Mouse (Mus musculus): ENCODE data around the gene Ttyh3. TPM values are rescaled to one million over a fixed set of nuclear protein-coding genes. Genes with fewer than 3 reads are reported as not detected.

Gene Ttyh3
- total RNA-seq, 2 experiments from 2014 or later: 83.0 to 90.4 TPM

DNA sequence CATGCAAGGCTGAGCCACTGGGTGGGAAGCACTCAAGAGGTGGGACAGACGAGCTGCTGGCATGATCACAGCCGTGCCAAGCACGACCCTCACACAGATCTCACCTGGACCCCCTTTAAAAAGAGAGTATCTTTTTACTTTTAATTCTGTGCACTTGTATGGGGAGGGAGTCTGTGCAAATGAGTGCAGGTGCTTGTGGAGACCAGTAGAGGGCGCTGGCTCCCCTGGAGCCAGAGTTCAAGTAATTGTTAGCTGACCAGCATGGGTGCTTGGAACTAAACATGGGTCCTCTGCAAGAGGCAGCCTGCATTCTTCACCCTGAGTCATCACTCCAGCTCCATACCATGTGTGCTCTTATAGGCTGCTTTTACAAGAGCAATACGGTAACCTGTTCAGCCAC, 21.3 kb downstream of the Ttyh3 start:
- DNase-seq: no peak

- no peak for DNase-seq
Observed at GRCm38 (mm10) chr5:140624961-140625360, 23.9 kb downstream of the Ttyh3 start.

DNA sequence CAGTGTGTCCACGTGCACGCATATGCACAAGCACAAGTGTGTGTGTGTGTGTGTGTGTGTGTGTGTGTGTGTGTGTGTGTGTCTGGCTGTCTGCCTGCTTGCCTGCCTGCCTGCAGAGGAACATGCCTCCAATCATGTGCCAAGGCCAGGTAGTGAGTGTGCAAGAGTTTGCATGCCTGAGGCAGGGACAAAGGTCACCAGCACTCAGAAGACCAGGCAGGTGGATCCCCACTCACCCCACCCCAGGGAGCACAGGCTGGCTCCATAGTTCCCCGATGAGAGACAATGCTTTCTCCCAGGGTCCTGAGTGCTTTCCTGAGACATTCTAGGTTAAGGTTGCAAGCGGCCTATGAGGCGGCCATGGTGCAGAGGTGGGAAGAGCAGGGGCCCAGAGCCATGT, 24.6 kb downstream of the Ttyh3 start:
- no peak for DNase-seq

DNA sequence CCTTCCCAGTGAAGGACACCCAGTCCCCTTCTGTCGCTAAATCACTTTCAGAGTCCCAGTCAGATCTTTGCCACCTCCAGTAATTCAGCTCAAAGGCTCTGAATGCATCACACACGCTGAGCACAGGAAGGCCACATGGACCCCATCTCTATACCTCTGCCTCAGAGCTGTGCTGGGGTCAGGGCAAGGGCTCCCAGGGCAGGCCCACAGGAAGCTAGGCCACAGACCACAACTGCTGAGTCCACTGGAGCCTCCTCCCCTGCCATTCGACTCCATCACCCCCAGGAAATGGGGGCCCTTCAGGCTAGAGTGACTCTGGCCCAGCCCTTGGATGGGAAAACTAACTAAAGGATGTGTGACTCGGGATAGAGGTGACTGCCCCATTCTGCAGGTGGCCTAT, 25.0 kb downstream of the Ttyh3 start:
- DNase-seq: no peak

DNA sequence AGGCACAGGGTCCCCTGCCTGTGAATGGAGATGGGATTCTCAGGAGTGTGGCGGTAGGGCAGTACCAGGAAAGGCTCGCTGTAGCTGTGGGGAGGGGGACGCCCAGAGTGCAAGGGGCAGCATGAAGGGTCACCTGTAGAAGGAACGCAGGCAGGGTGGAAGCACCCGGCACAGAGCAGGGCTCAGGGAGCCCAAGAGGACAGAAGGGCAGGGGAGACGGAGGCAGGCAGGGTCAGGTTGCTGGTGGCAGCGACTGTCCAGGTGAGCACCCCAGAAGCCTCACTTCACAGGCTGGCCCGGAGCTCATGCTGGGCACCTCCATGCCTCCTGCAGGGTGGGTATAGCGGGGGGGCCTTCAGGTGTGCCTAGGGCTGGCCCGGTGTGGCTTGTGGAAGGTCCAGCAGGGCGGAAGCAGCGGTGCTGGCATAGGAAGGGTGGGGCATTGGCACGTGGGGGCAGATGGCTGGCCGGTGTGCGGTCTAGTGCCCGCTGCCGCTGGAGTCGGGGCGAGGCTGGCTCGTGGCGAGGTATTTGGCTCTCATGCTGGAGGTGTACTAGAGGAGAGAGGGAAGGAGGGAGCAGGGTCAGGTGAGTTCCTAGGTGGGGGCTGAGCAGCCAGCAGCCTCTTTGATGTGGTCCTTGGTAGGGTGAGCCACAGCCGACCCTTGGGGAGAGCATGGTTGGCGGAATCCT, 25.7 kb downstream of the Ttyh3 start:
- DNase-seq: no peak

DNA sequence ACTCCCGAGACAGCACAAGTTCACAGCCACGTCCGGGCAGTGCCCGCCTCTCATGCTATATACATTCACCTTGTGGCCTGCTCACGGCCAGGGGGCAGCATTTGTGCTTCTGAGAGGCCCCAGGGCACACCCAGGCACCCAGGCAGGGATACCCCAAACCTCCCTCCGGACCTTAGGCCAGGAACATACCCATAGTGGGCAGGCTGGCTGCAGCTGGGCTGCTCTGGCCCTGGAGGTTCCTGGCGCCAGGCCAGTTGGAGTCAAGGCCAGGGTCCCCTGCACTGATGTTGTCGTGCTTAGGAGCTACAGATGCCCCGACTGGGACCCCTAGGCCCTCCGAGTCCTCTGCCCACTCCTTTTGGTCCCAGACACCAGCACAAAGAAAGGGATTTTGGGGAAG, 27.3 kb downstream of the Ttyh3 start:
- no peak for DNase-seq

DNA sequence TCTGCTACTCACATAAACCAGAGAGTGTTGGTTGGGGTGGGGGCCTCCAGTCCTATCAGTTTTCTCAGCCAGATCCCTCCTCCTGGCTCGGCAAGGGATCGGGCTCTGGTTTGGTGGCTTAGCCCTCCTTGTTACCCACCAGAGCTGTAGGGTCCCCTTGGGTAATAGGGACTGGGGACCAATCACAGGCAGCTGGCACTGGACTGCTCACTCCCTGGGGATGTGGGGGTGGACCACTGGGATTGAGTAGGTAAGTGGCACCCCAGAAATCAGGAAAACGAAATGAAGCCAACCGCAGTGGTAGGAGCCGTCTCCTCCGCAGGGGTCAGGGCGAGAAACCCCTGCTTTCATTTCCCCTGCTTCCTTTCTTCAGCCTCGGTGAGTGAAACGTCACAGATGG, 27.7 kb downstream of the Ttyh3 start:
- no peak for DNase-seq

DNA sequence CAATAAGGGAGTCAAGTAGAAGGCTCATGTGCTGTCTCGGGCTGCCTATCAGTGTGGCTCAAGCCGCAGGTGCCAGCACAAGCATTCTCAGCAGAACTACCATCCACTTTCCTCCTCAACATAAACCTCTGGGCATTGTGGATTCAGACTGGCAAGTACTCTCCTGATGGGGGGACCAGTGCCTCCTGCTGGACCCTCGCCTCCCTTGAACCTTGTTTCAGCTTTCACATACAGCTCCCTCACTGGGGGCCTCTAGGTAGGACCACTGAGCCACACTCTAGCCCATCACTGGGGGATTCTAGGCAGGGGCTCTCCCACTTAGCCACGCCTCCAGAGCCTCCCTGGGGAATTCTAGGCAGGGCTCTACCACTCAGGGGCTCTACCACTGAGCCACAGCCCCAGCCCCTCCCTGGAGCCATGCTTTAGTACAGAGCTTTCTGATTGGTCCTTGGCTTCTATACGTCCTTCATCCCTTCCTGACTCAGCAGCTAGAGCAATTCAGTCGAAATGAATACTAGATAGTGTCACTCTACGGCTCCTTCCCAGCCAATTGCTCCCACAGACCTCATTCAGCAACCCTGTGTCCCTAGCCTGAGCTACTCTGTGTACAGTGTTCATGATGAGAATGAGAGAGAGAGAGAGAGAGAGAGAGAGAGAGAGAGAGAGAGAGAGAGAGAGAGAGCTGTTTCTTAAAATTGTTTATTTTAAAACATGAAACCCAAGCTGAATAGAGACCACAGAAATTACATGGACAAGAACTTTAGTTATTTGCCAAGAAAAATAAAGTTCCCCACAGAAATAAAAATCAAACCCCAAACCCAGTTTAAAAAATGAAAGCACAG, 28.7 kb downstream of the Ttyh3 start:
- DNase-seq: no peak

DNA sequence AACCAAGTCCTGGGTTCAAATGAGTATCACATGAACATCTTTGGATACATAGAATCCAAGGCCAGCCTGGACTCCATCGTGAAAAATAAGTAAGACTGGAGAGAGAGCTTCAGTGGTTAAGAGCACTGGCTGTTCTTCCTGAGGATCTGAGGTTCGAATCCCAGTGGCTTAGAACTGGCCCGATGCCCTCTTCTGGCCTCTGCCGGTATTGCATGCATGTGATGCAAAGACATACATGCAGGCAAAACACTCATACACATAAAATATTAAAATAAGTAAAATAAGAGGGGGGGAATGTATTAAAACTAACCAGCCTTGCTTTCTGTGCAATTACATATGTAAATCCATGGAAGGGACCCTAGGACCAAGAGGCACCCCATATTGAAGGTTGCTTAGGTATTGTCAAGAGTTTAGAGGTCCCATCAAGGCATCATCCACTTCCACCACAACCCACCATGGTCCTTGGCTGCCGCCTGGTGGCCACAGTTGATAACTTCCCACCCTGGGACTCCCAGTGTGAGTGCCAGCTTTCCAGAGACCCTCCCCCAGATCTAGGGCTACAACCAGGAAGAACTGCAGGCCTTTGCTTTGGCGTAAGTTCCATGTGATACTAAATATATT, 29.6 kb downstream of the Ttyh3 start:
- DNase-seq: peak; percentile 87

- DNase-seq: no peak
Observed at GRCm38 (mm10) chr5:140617714-140618113, 31.1 kb downstream of the Ttyh3 start.

DNA sequence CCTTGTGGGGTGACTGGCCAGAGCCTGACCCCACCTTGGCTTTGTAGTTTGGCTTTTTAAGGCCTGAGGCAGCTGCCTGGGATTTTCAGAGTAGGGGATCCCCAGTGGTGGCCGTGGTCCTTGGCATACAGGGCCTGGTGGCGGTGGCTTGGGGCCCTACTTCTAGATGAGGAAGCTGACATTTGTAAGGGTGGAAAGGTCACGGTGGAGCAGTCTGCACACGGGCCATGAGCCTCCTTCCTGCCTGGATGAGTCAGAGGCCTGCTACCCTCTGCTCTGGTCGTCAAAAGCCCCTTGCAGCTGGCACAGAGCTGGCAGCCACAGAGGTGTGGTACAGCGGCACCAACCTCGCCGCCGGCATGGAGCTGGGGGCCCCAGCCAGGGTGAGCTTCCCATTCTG, 32.1 kb downstream of the Ttyh3 start:
- DNase-seq: no peak

DNA sequence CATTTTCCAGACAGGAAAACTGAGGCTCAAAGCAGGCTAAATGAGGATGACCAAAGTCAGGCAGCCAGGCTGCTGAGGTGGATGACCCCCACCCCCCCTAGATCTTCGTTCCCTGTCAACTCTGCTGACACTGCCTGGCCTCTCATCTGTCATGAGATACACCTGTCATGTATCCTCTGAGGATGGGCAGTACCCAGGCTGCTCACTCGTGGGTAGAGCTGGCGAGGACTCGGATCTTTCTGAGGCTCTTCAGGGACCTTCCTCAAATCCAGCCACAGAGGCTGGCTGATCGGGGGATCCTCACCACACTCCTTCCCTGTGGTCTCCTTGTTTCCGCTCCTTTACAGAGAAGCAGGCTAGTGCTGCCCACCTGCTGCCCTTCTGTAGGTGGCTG, 32.7 kb downstream of the Ttyh3 start:
- no peak for DNase-seq

GRCm38 (mm10) chr5:140615321-140616109, 33.3 kb downstream of the Ttyh3 start:
- no peak for DNase-seq

- DNase-seq: no peak
Observed at GRCm38 (mm10) chr5:140614837-140615236, 34.0 kb downstream of the Ttyh3 start.

DNA sequence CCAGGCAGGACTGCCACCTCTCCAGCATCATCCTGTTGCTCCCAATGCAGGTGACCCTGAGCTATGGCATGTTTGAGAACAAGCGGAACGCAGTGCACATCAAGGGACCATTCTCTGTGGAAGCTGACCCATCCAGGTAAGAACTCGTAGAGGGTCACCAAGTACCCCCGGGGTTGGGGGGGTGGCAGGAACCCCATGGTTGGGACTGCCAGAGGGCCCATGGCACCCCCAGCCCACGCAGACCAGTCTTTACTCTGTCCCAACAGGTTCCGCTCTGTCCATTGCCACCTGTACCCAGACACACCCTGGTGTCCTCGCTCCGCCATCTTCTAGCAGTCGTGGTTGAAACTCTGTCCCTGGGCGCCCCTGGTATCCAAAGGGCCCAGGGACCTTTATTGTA, 34.7 kb downstream of the Ttyh3 start:
- DNase-seq: no peak

- no peak for DNase-seq
Observed at GRCm38 (mm10) chr5:140612191-140612590, 36.6 kb downstream of the Ttyh3 start.

DNA sequence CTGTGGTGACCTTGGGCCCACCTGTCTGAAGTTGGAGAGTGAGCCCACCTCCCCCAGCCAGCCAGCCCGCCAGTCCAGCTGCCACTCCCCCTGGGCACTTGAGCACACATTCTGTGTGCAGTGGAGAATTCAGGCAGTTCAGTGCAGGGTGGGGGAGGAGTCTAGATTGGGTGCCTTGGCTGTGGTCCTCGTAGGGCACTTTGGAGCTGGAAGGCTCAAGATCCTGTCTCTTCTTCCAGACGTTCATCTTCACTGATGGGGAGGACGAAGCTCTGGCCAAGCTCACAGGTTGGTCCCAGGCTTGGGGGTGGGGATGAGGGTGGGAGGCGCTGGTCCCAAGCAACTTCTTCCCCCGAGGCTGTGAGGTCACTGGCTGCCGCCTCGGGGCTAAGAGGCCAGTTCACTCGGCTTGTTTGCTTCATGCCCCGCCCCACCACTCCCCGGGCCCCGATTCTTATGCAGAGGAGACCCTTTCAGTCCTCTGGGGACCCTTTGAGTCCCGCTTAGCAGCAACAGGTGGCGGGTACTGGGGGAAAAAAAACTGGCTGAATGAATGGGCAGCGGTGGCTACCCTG, 37.1 kb downstream of the Ttyh3 start:
- no peak for DNase-seq

- DNase-seq: peak; percentile 90
Observed at GRCm38 (mm10) chr5:140611021-140611583, 37.7 kb downstream of the Ttyh3 start.

DNA sequence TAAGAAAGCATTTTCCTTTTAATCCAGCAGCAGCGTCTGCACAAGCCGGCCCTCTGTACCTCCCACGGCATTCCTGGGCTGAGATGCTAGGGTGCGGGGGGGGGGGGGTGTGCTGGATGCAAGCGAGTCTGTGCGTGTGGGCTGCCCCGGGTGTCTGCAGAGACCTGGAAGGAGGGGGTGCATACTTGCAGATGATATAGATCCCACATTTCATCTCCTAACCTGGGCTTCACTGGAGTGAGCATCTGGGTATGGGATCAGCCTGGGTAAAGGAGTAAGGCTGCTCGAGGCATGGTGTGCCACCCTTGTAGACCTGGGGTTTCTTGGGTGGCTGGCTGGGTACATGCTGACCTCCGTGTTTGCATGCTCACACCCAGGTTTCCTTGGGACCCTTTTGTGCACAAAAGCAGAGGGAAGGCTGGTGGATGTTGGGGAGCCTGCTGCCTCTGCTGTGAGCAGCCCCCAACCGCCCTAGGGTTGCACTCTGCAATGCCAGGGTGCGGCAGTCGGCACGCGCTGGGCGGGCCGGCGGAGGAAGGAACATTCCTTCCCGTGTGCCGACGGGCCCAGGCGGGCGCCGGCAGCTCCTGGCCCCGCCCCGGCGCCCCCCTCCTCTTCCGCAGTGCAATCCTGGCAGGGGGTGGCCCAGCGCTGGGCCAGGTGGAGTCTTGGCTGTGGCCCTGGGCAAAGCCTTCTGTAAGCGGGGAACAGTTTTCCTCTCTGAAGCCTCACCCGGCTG, 38.4 kb downstream of the Ttyh3 start:
- peak; percentile 60 for DNase-seq

GRCm38 (mm10) chr5:140609511-140610272, 39.1 kb downstream of the Ttyh3 start:
- peak; percentile 54 for DNase-seq

DNA sequence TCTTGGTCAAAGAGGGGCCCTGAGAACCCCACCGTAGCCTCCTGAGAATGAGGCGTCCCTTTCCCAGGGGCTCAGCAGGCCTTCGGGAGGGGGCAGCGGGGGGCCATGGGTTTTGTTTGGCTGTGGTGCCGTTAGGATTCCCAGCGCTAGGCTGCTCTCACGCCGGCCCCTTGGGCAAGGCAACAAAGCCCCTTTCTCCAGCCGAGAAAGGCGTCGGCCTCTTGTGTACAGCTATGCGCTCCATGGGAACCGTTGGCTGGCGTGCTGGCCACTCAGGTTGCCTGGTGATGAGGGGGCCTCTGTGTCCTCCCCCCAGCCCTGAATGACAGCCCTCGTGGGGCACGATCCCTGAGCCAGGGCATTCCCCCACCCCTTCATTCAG, 40.2 kb downstream of the Ttyh3 start:
- DNase-seq: peak; percentile 44
